Mouse (Mus musculus): ENCODE data around the gene Fastkd3. TPM values are rescaled to one million over a fixed set of nuclear protein-coding genes. Genes with fewer than 3 reads are reported as not detected.
A peak's percentile ranks its signal among the peaks of the same experiment; 100 is the strongest.
"Not testable (repeated sequence)": the region's sequence is repeated elsewhere in the genome, so short reads cannot be mapped to it uniquely, and the experiment has no call there.

Gene Fastkd3
- total RNA-seq (2022) = 10 to 100 TPM; 13.7 to 21.5 (median 16.1) TPM

- peak; percentile 97 to 98 for DNase-seq (ENCODE audit: low spot score in 2 of 2)
Observed at GRCm38 (mm10) chr13:68581747-68582516, at the start of gene Fastkd3, which contains the start of gene Mtrr. Gene Fastkd3 (plus strand): TSS chr13:68582234. Gene Mtrr (minus strand): TSS chr13:68582149.

GRCm38 (mm10) chr13:68553391-68553790 is 28.6 kb upstream of the Fastkd3 start:
- DNase-seq (ENCODE audit: low spot score in 2 of 2) = not testable (repeated sequence)

GRCm38 (mm10) chr13:68568110-68568509 is 13.9 kb upstream of the Fastkd3 start:
- DNase-seq (ENCODE audit: low spot score in 2 of 2) = no peak

GRCm38 (mm10) chr13:68568548-68568947 is 13.5 kb upstream of the Fastkd3 start:
- DNase-seq (ENCODE audit: low spot score in 2 of 2) = no peak

- peak; percentile 20 to 61 for DNase-seq (ENCODE audit: low spot score in 2 of 2)
Observed at GRCm38 (mm10) chr13:68569589-68570336, 12.3 kb upstream of the Fastkd3 start.

GRCm38 (mm10) chr13:68572247-68572646 is 9.8 kb upstream of the Fastkd3 start:
- no peak for DNase-seq (ENCODE audit: low spot score in 2 of 2)

- no peak for DNase-seq (ENCODE audit: low spot score in 2 of 2)
Observed at GRCm38 (mm10) chr13:68572966-68573913, 8.8 kb upstream of the Fastkd3 start.

- DNase-seq (ENCODE audit: low spot score in 2 of 2) = no peak
Observed at GRCm38 (mm10) chr13:68574398-68574797, 7.6 kb upstream of the Fastkd3 start.

GRCm38 (mm10) chr13:68577945-68578344 is 4.1 kb upstream of the Fastkd3 start:
- peak in 1 of 2 experiments; percentile 71 for DNase-seq (ENCODE audit: low spot score in 2 of 2)

- DNase-seq (ENCODE audit: low spot score in 2 of 2) = no peak
Observed at GRCm38 (mm10) chr13:68581086-68581740, 821 bp upstream of the Fastkd3 start.

- peak in 1 of 2 experiments; percentile 18 for DNase-seq (ENCODE audit: low spot score in 2 of 2)
Observed at GRCm38 (mm10) chr13:68582517-68582780, 415 bp downstream of the Fastkd3 start.

GRCm38 (mm10) chr13:68583961-68584360 is 1.9 kb downstream of the Fastkd3 start:
- no peak for DNase-seq (ENCODE audit: low spot score in 2 of 2)

GRCm38 (mm10) chr13:68585441-68585840 is 3.4 kb downstream of the Fastkd3 start:
- DNase-seq (ENCODE audit: low spot score in 2 of 2) = no peak

GRCm38 (mm10) chr13:68588352-68588751 is 6.3 kb downstream of the Fastkd3 start:
- DNase-seq (ENCODE audit: low spot score in 2 of 2) = no peak

- DNase-seq (ENCODE audit: low spot score in 2 of 2) = no peak
Observed at GRCm38 (mm10) chr13:68593797-68594196, 11.8 kb downstream of the Fastkd3 start.

- peak in 1 of 2 experiments; percentile 44 for DNase-seq (ENCODE audit: low spot score in 2 of 2)
Observed at GRCm38 (mm10) chr13:68597199-68597598, 15.2 kb downstream of the Fastkd3 start, which contains the start of gene 1700001L19Rik. Gene 1700001L19Rik (plus strand): TSS chr13:68597421.

GRCm38 (mm10) chr13:68597667-68598066 is 15.6 kb downstream of the Fastkd3 start:
- DNase-seq (ENCODE audit: low spot score in 2 of 2) = no peak

GRCm38 (mm10) chr13:68598953-68599352 is 16.9 kb downstream of the Fastkd3 start:
- DNase-seq (ENCODE audit: low spot score in 2 of 2) = no peak

GRCm38 (mm10) chr13:68601184-68601583 is 19.1 kb downstream of the Fastkd3 start:
- DNase-seq (ENCODE audit: low spot score in 2 of 2) = no peak

- DNase-seq (ENCODE audit: low spot score in 2 of 2) = peak in 1 of 2 experiments; percentile 36
Observed at GRCm38 (mm10) chr13:68603085-68603484, 21.1 kb downstream of the Fastkd3 start.

GRCm38 (mm10) chr13:68605689-68606126 is 23.7 kb downstream of the Fastkd3 start:
- DNase-seq (ENCODE audit: low spot score in 2 of 2) = peak in 1 of 2 experiments; percentile 42
